Mouse (Mus musculus) limb, embryonic 13.5 days (tissue): ENCODE measurements around the gene Tcte2. TPM values are rescaled to one million over a fixed set of nuclear protein-coding genes. Genes with fewer than 3 reads are reported as not detected.

ENCODE experiments used
- ATAC-seq: fragments of 200-750 bp; cut with Nextera tagmentation; 2 replicates; pipeline ENCODE4 v1.8.0; 2017; ENCODE audit warnings: low read depth, moderate number of reproducible peaks, moderate TSS enrichment; ENCODE audit not compliant: low FRiP score
- H3K27ac ChIP-seq: fragments of 300-500 bp; sonication (generic); 2 replicates; pipeline ENCODE4 v1.5.1; 2015; ENCODE audit warnings: inconsistent platforms, mild to moderate bottlenecking, moderate library complexity
- H3K27me3 ChIP-seq: fragments of 300-500 bp; sonication (generic); 2 replicates; pipeline ENCODE4 v1.6.1; 2015; ENCODE audit warnings: mild to moderate bottlenecking, inconsistent platforms
- H3K36me3 ChIP-seq: fragments of 300-500 bp; sonication (generic); 2 replicates; pipeline ENCODE4 v1.6.1; 2015; ENCODE audit warnings: inconsistent platforms, mild to moderate bottlenecking, moderate library complexity
- H3K4me1 ChIP-seq: fragments of 300-500 bp; sonication (generic); 2 replicates; pipeline ENCODE4 v1.6.1; 2015; ENCODE audit warnings: inconsistent platforms
- H3K4me2 ChIP-seq: fragments of 300-500 bp; sonication (generic); replicated peaks from 2 replicates; pipeline ENCODE4 v1.6.1; 2015; ENCODE audit warnings: inconsistent platforms, mild to moderate bottlenecking, moderate library complexity
- H3K4me3 ChIP-seq: fragments of 300-500 bp; sonication (generic); 2 replicates; pipeline ENCODE4 v1.5.1; 2015; ENCODE audit warnings: moderate library complexity, mild to moderate bottlenecking, inconsistent platforms
- H3K9ac ChIP-seq: fragments of 300-500 bp; sonication (generic); 2 replicates; pipeline ENCODE4 v1.6.1; 2015; ENCODE audit warnings: mild to moderate bottlenecking, inconsistent platforms
- H3K9me3 ChIP-seq: fragments of 300-500 bp; sonication (generic); 2 replicates; pipeline ENCODE4 v1.6.1; 2016; ENCODE audit warnings: inconsistent platforms
- WGBS: fragments of 180-500 bp; shearing (Covaris S2); methylation state at CpG from one replicate; pipeline ENCODE4 v1.1.7; 2015; 5-methylcytosine and 5-hydroxymethylcytosine counted together
- polyA plus RNA-seq: library from polyadenylated mRNA; unstranded; fragments of >200 nt; fragmentation: Nextera tagmentation; extraction: Ambion mirVana; gene quantifications from 2 replicates; pipeline ENCODE4 v1.2.1, GENCODE M21; 2015

Gene Tcte2
- polyA plus RNA-seq, 1 experiment from 2014 or later, result 5.4 TPM

GRCm38 (mm10) chr17:13663386-13664166 is 98.0 kb downstream of the Tcte2 start:
- 51% methylated on average over 13 of the region's 13 CpGs for WGBS
- H3K4me2 ChIP-seq, result no peak overlapping the region
- H3K27ac ChIP-seq, result no peak overlapping the region
- H3K4me3 ChIP-seq, result no peak overlapping the region
- no peaks in the 10 kb centered on the region for H3K9me3 ChIP-seq
- H3K36me3 ChIP-seq, result no peaks in the 10 kb centered on the region
- no peak overlapping the region for H3K9ac ChIP-seq
- H3K4me1 ChIP-seq, result peaks cover 8% of the 10 kb centered on the region
- ATAC-seq, result no peak
- H3K27me3 ChIP-seq, result no peaks in the 10 kb centered on the region; the same call in 1 of the 2 replicates

Other genes with a start within 250 kb of the Tcte2 start
- gene Afdn, start 1.3 kb downstream of the Tcte2 start, polyA plus RNA-seq, result 56.5 and 60.2 TPM in 2 replicates
- gene Gm7168, start 186.5 kb upstream of the Tcte2 start, polyA plus RNA-seq, result not detected in 2 replicates
- gene Gm7356, start 241.9 kb upstream of the Tcte2 start, polyA plus RNA-seq, result not detected in 2 replicates